Mouse (Mus musculus): ENCODE measurements around the gene Fbxl13. TPM values are rescaled to one million over a fixed set of nuclear protein-coding genes. Genes with fewer than 3 reads are reported as not detected.

Fbxl13 gene
- total RNA-seq, 4 experiments from 2014 or later, result 0.19 to 0.52 (median 0.21) TPM; not detected in 1

GRCm38 (mm10) chr5:21574386-21575209 lies 70.8 kb downstream of the Fbxl13 start:
- DNase-seq, result no peak

GRCm38 (mm10) chr5:21572764-21573416 lies 72.5 kb downstream of the Fbxl13 start:
- DNase-seq, result no peak

- DNase-seq, result no peak
Observed at GRCm38 (mm10) chr5:21567784-21568183, 77.7 kb downstream of the Fbxl13 start.

GRCm38 (mm10) chr5:21565392-21566065 lies 79.9 kb downstream of the Fbxl13 start:
- DNase-seq, result no peak

GRCm38 (mm10) chr5:21563936-21564335 lies 81.5 kb downstream of the Fbxl13 start:
- no peak for DNase-seq

GRCm38 (mm10) chr5:21556502-21556901 lies 88.9 kb downstream of the Fbxl13 start:
- no peak for DNase-seq

- no peak for DNase-seq
Observed at GRCm38 (mm10) chr5:21554732-21555131, 90.7 kb downstream of the Fbxl13 start.

GRCm38 (mm10) chr5:21553685-21554084 lies 91.7 kb downstream of the Fbxl13 start:
- no peak for DNase-seq

- DNase-seq, result no peak
Observed at GRCm38 (mm10) chr5:21547005-21547404, 98.4 kb downstream of the Fbxl13 start.

GRCm38 (mm10) chr5:21545786-21546185 lies 99.6 kb downstream of the Fbxl13 start:
- peak; percentile 24 for DNase-seq

GRCm38 (mm10) chr5:21545227-21545626 lies 100.2 kb downstream of the Fbxl13 start:
- DNase-seq, result no peak

- no peak for DNase-seq
Observed at GRCm38 (mm10) chr5:21544821-21545220, 100.6 kb downstream of the Fbxl13 start.

- no peak for DNase-seq
Observed at GRCm38 (mm10) chr5:21543409-21544201, 101.8 kb downstream of the Fbxl13 start, which contains the start of gene Lrrc17. Gene Lrrc17 (plus strand): TSS chr5:21543559.

- DNase-seq, result no peak
Observed at GRCm38 (mm10) chr5:21542226-21542625, 103.2 kb downstream of the Fbxl13 start.

GRCm38 (mm10) chr5:21532921-21533320 lies 112.5 kb downstream of the Fbxl13 start:
- peak; percentile 45 for DNase-seq

GRCm38 (mm10) chr5:21532126-21532525 lies 113.3 kb downstream of the Fbxl13 start:
- DNase-seq, result no peak

GRCm38 (mm10) chr5:21529110-21529720 lies 116.2 kb downstream of the Fbxl13 start:
- no peak for DNase-seq

GRCm38 (mm10) chr5:21528068-21528842 lies 117.2 kb downstream of the Fbxl13 start:
- DNase-seq, result no peak

- no peak for DNase-seq
Observed at GRCm38 (mm10) chr5:21527488-21527911, 117.9 kb downstream of the Fbxl13 start.

- DNase-seq, result no peak
Observed at GRCm38 (mm10) chr5:21526835-21527485, 118.5 kb downstream of the Fbxl13 start.
